Mouse (Mus musculus) stomach, postnatal 0 days (tissue): ENCODE results near the gene Trip4. TPM values are rescaled to one million over a fixed set of nuclear protein-coding genes. Genes with fewer than 3 reads are reported as not detected.

ENCODE experiments used
- ATAC-seq: fragments of 200-750 bp; cut with Nextera tagmentation; 2 replicates; pipeline ENCODE4 v1.8.0; 2017; ENCODE audit not compliant: low FRiP score, low TSS enrichment
- DNase-seq: peaks from one replicate; pipeline ENCODE4 v3.0.0-alpha.2; 2016; ENCODE audit warnings: low spot score
- H3K27ac ChIP-seq: fragments of 300-500 bp; sonication (generic); replicated peaks from 2 replicates; pipeline ENCODE4 v1.5.1; 2014; ENCODE audit warnings: mild to moderate bottlenecking, control low read depth
- H3K27me3 ChIP-seq: fragments of 300-500 bp; sonication (generic); 2 replicates; pipeline ENCODE4 v1.6.1; 2014; ENCODE audit warnings: low read length; ENCODE audit not compliant: control insufficient read depth, insufficient read depth
- H3K36me3 ChIP-seq: fragments of 300-500 bp; sonication (generic); 2 replicates; pipeline ENCODE4 v1.6.1; 2014; ENCODE audit warnings: low read length, mixed read lengths; ENCODE audit not compliant: control insufficient read depth, insufficient read depth
- H3K4me1 ChIP-seq: fragments of 300-500 bp; sonication (generic); replicated peaks from 2 replicates; pipeline ENCODE4 v1.6.1; 2014; ENCODE audit warnings: antibody characterized with exemption; ENCODE audit not compliant: control insufficient read depth, insufficient read depth
- H3K4me2 ChIP-seq: fragments of 300-500 bp; sonication (generic); replicated peaks from 2 replicates; pipeline ENCODE4 v1.6.1; 2014; ENCODE audit warnings: low read depth, mild to moderate bottlenecking, control low read depth, moderate library complexity
- H3K4me3 ChIP-seq: fragments of 300-500 bp; sonication (generic); 2 replicates; pipeline ENCODE4 v1.5.1; 2014; ENCODE audit warnings: low read depth, low read length, control low read depth
- H3K9ac ChIP-seq: fragments of 300-500 bp; sonication (generic); 2 replicates; pipeline ENCODE4 v1.6.1; 2014; ENCODE audit warnings: mild to moderate bottlenecking, low read length, control low read depth, mixed read lengths
- H3K9me3 ChIP-seq: fragments of 300-500 bp; sonication (generic); 2 replicates; pipeline ENCODE4 v1.6.1; 2016; ENCODE audit warnings: low read length; ENCODE audit not compliant: control insufficient read depth
- CTCF ChIP-seq: IDR thresholded peaks from 2 replicates; pipeline ENCODE4 v1.5.1; 2016; ENCODE audit warnings: antibody characterized with exemption, low read depth, mild to moderate bottlenecking, moderate library complexity
- EP300 ChIP-seq: optimal IDR thresholded peaks from 2 replicates; pipeline ENCODE3; 2016; ENCODE audit warnings: antibody characterized with exemption
- WGBS: fragments of 180-500 bp; shearing (Covaris S2); extraction: QIAGEN DNeasy Blood & Tissue Kit; methylation state at CpG from one replicate; pipeline ENCODE4 v1.1.7; 2014; 5-methylcytosine and 5-hydroxymethylcytosine counted together
- polyA plus RNA-seq: library from polyadenylated mRNA; unstranded; fragments of >200 nt; fragmentation: Nextera tagmentation; extraction: Ambion mirVana; gene quantifications from 2 replicates; pipeline ENCODE4 v1.2.1, GENCODE M21; 2015

Gene Trip4
- polyA plus RNA-seq, 1 experiment from 2014 or later, result 16.8 TPM

GRCm38 (mm10) chr9:65891126-65891525 lies 17.5 kb downstream of the Trip4 start:
- DNase-seq (no peak), ATAC-seq (no peak)
- no peak for TF ChIP-seq CTCF
- TF ChIP-seq EP300, result no peak
- Histone ChIP-seq H3K27ac (no peak overlapping the region), H3K36me3 (no peaks in the 10 kb centered on the region), H3K4me2 (peak overlapping the region; percentile 94), H3K9ac (no peak overlapping the region), H3K9me3 (no peaks in the 10 kb centered on the region), H3K4me1 (no peaks in the 10 kb centered on the region), H3K27me3 (no peaks in the 10 kb centered on the region), H3K4me3 (peak overlapping the region; percentile 52)
- WGBS, result 5% methylated on average over 5 of the region's 5 CpGs

- DNase-seq, result peak; percentile 81
- WGBS, result under 1% methylated on average over 21 of the region's 21 CpGs
- H3K9me3 ChIP-seq, result no peaks in the 10 kb centered on the region
- peak within 1 kb of the TSS; percentile 61 for H3K9ac ChIP-seq
- peak within 1 kb of the TSS; percentile 94 for H3K4me2 ChIP-seq
- no peaks in the 10 kb centered on the region for H3K27me3 ChIP-seq
- H3K36me3 ChIP-seq, result no peaks in the 10 kb centered on the region
- TF ChIP-seq CTCF, result 0 out of 2 replicates have a peak, but pooled peaks have one; percentile 2
- TF ChIP-seq EP300, result no peak
- peak; percentile 95 for ATAC-seq
- H3K27ac ChIP-seq, result no peak within 1 kb of the TSS
- peak within 1 kb of the TSS; percentile 52 for H3K4me3 ChIP-seq
- H3K4me1 ChIP-seq, result no peaks in the 10 kb centered on the region
Measured at GRCm38 (mm10) chr9:65890143-65890628, 18.4 kb downstream of the Trip4 start, which contains the start of gene Pclaf. Gene Pclaf (plus strand): TSS chr9:65890237.

GRCm38 (mm10) chr9:65884564-65885315 lies 23.9 kb downstream of the Trip4 start:
- DNase-seq (peak; percentile 93), ATAC-seq (peak; percentile 99)
- H3K9ac ChIP-seq, result peak overlapping the region; percentile 77
- peak overlapping the region; percentile 74 for H3K4me3 ChIP-seq
- H3K4me2 ChIP-seq, result peak overlapping the region; percentile 62
- peak overlapping the region; percentile 88 for H3K27ac ChIP-seq
- H3K4me1 ChIP-seq, result no peaks in the 10 kb centered on the region
- no peaks in the 10 kb centered on the region for H3K36me3 ChIP-seq
- no peaks in the 10 kb centered on the region for H3K9me3 ChIP-seq
- no peaks in the 10 kb centered on the region for H3K27me3 ChIP-seq
- WGBS, result under 1% methylated on average over 37 of the region's 37 CpGs
- peak; percentile 51 for TF ChIP-seq CTCF
- no peak for TF ChIP-seq EP300

GRCm38 (mm10) chr9:65859656-65860055 lies 48.9 kb downstream of the Trip4 start:
- TF ChIP-seq CTCF (no peak), EP300 (no peak)
- no peak overlapping the region for H3K4me2 ChIP-seq
- WGBS, result 66% methylated on average over 1 of the region's 1 CpGs
- H3K27me3 ChIP-seq, result no peaks in the 10 kb centered on the region
- ATAC-seq, result no peak
- H3K4me1 ChIP-seq, result no peaks in the 10 kb centered on the region
- H3K4me3 ChIP-seq, result no peak overlapping the region
- no peak overlapping the region for H3K27ac ChIP-seq
- no peak overlapping the region for H3K9ac ChIP-seq
- no peaks in the 10 kb centered on the region for H3K9me3 ChIP-seq
- peaks cover 20% of the 10 kb centered on the region for H3K36me3 ChIP-seq
- DNase-seq, result no peak

- H3K9ac ChIP-seq, result no peak overlapping the region
- TF ChIP-seq EP300 (no peak), CTCF (peak; percentile 67)
- DNase-seq, result no peak
- ATAC-seq, result no peak
- H3K4me1 ChIP-seq, result no peaks in the 10 kb centered on the region
- H3K9me3 ChIP-seq, result no peaks in the 10 kb centered on the region
- no peak overlapping the region for H3K4me3 ChIP-seq
- 6% methylated on average over 1 of the region's 1 CpGs for WGBS
- H3K27ac ChIP-seq, result no peak overlapping the region
- H3K36me3 ChIP-seq, result peaks cover 9% of the 10 kb centered on the region
- no peaks in the 10 kb centered on the region for H3K27me3 ChIP-seq
- no peak overlapping the region for H3K4me2 ChIP-seq
Measured at GRCm38 (mm10) chr9:65850203-65850602, 58.4 kb downstream of the Trip4 start.

- no peak overlapping the region for H3K27ac ChIP-seq
- H3K27me3 ChIP-seq, result no peaks in the 10 kb centered on the region
- H3K9me3 ChIP-seq, result no peaks in the 10 kb centered on the region
- TF ChIP-seq CTCF (no peak), EP300 (no peak)
- ATAC-seq (no peak), DNase-seq (no peak)
- H3K9ac ChIP-seq, result no peak overlapping the region
- H3K4me2 ChIP-seq, result no peak overlapping the region
- H3K4me3 ChIP-seq, result no peak overlapping the region
- H3K36me3 ChIP-seq, result peaks cover 6% of the 10 kb centered on the region; the same call in 1 of the 2 replicates
- no peaks in the 10 kb centered on the region for H3K4me1 ChIP-seq
Measured at GRCm38 (mm10) chr9:65848154-65848553, 60.4 kb downstream of the Trip4 start.
